Mouse (Mus musculus): ENCODE measurements around the gene Capn7.

The Capn7 gene

DNA sequence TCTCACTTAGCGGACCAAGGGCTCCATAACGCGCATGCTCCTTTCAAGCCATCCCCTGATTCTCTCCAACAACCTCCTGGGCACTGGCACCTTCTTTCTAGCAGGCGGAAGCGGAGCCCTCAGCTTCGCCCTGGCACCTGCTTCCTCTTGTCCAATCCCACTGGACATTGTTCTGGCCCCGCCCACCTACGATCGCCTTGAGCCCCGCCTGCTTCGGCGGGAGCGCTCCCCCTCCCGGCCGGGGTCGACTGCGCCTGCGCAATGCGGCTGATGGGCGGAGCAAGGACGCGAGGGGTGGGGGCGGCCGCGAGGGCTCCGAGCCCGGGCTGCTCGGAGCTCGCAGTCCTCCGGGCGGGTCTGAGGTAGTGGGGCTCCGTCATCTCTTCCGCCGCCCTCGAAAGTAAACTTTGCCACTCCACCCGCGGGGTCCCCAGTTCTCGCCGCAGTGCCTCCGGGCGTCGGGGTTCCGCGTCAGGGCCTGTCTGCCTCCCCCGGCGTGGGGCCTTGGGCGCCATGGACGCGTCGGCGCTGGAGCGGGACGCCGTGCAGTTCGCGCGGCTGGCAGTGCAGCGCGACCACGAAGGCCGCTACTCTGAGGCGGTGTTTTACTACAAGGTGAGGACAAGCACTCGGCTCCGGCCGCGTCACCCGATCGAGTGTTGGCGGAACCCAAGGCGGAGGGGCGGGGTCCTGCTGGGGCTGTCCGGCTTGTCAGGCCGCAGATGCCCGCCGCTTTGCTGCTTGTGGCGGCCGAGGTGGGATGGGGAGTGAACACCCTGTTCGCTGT, at the start of gene Capn7:
Gene Capn7 (plus strand): TSS at position 270 of the 787 bp plus-strand sequence.
- CTCF ChIA-PET = interaction anchor here in 3 of 4 experiments (0.5 to 3.6 kb wide), 7 partner anchors 11 to 136 kb away, joined by 3 to 16 read pairs (median 4); partner anchors contain the start of gene Dnah1 (in 1 of the 3)
- POLR2A ChIA-PET = interaction anchor here (0.5 to 2.0 kb wide), 19 partner anchors 11 to 305 kb away, joined by 3 to 10 read pairs (median 3); partner anchors contain the start of genes Dnah1 (in 2 of the 4), Btd (in 1 of the 4), Gm49387 (in 1 of the 4) and Hacl1 (in 1 of the 4)

DNA sequence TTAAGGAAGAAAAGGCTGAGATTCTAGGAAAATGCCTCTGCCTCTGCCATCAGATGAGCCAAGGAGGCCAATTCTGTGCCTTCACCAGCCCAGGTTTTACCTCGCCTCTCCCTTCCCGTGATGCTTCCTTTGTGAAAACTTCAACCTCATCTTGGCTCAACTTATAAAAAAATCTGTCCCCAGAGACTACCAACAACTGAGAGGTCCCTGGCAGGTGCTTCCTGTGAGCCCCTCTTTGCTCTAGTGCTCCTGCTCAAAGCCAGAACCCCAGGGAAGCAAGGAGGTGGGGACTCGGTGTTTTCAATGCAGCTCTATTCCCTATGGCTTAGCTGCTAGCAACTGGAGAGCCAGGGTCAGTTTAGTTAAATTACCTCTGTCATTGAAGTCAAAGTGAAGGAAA, 23.2 kb upstream of the Capn7 start:
- CTCF ChIA-PET = no interaction called here
- POLR2A ChIA-PET = no interaction called here

DNA sequence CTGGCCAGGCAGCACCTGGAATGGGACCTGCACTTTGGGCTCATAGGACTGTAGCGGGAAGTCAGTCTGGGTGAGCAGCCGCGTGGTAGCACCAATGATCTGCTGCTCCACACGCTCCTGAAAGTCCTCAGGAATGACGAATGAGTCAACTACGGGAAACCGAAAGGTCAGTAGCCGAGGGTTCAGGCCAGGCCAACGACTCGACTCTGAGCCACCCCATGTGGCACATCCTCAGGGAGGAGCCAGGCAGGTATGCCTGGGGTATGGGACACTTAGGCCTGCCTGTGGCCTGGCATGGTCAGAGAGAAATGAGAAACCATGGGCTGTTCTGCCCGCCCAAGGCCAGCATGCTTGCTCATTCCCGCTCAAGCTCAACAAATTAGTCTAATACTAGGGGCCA, 19.8 kb upstream of the Capn7 start:
- ChIA-PET CTCF (interaction anchor here in 1 of 4 experiments (1.1 kb wide), 1 partner anchor 8 kb away, joined by 3 read pairs; no protein-coding TSS in a partner anchor), POLR2A (no interaction called here)

DNA sequence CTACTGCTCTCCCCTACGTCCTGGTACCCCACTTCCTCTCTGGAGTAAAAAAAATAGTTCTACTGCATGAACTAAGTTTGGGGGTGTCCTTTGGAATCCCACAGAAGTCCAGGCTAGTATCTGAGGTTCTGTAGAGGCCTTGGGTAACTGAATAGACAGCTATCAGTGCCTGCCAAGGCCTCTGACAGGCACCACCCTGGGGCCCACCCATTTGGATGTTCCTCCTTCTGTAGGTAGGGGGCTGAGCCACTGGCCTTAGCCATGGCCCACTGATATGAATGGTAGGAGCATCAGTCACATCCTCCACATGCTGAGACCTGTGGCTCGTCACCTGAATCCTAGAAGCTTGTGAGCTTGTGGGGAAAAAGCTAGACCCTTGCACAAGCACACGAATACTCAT, 18.7 kb upstream of the Capn7 start:
- ChIA-PET CTCF (interaction anchor here in 2 of 4 experiments (0.6 kb wide), 2 partner anchors 155 to 552 kb away, joined by 3 to 4 read pairs; no protein-coding TSS in a partner anchor), POLR2A (interaction anchor here in 1 of 4 experiments (0.5 kb wide), 1 partner anchor 23 kb away, joined by 3 read pairs; no protein-coding TSS in a partner anchor)

DNA sequence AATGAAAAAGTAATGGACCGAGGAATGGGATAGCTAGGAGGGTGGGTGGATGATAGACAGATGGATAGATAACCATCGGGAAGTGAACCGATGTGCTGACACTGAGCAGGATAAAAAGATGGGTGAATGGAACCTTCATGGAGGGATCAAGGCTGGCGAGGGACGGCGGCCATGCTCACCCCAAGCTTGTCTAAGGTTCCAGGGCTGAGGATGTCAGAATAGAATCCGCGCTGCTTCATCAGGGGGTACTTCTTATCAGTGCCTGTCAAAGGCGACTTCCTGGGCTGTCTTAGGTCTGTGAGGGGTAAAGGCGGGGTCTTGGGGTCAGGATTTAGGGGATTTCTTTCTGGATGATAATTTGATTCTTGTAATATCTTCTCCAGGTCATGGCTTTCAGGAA, 16.9 kb upstream of the Capn7 start:
- CTCF ChIA-PET = interaction anchor here in 1 of 4 experiments (1.0 kb wide), 1 partner anchor 10 kb away, joined by 3 read pairs; no protein-coding TSS in a partner anchor

DNA sequence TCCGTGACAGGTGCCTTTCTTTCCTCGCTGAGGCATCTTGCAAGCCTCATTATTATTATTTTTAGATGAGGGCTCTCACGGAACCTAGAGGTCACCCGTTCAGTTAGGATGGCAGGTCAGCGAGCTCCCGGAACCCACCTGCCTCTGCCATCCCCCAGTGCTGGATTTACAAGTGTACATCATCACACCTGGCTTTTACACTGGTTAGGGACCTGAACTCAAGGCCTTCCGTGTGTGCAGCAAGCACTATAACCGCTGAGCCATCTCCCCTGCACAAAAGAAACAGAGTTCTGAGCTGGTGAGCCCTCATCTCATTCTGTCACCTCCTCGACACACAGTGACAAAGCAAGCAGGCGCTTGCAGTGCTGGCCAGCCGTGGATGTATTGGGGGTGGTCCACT, 15.3 kb upstream of the Capn7 start:
- ChIA-PET POLR2A (interaction anchor here in 1 of 4 experiments (1.2 kb wide), 1 partner anchor 15 kb away, joined by 3 read pairs; the partner anchor contains the start of gene Capn7), CTCF (no interaction called here)

More for the DNA sequence above, 16.9 kb upstream of the Capn7 start:
- POLR2A ChIA-PET = no interaction called here

DNA sequence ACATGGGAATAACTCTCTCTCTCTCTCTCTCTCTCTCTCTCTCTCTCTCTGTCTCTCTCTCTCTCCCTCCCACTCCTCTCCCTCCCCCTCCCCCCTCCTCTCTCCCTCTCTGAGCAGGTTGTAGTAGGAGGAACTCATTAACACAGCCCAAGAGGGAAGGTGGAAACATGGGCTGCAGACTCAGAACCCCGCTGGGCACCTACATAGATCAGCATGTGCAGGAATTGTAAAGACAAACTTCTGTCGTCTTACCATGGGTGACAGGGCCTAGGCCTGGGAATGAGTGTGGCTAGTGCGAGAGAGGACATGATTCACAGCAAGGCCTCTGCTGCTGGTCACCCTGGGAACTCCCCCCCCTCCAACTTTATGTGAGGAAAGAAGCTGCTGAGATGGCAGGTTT, 14.2 kb upstream of the Capn7 start:
- POLR2A ChIA-PET = interaction anchor here in 1 of 4 experiments (1.2 kb wide), 1 partner anchor 14 kb away, joined by 3 read pairs; the partner anchor contains the start of gene Capn7
- CTCF ChIA-PET = no interaction called here

DNA sequence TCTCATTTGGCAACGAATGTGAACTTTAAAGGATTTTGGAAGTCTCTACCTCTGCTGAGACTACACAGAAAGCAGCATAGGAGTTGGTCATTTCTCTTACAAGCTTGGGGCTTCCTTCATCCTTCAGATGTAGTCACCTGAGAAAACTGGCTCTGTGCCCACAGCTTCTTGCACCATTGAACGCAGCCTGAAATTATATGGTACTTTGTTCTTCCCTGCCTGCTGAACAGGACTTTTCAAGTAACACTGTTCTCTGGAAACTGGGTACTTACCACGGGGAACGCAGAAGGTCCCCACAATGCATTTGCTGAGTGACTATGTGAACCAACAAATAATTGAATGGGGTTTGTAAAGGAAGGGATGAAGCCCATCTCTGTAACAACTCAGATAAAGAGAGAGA, 13.2 kb upstream of the Capn7 start:
- ChIA-PET CTCF (interaction anchor here in 3 of 4 experiments (1.4 to 3.6 kb wide), 4 partner anchors 12 to 132 kb away, joined by 5 to 16 read pairs (median 6); partner anchors contain the start of gene Capn7 (in 1 of the 3)), POLR2A (interaction anchor here in 1 of 4 experiments (0.5 to 2.0 kb wide), 3 partner anchors 13 to 153 kb away, joined by 4 to 10 read pairs (median 4); partner anchors contain the start of gene Capn7)

DNA sequence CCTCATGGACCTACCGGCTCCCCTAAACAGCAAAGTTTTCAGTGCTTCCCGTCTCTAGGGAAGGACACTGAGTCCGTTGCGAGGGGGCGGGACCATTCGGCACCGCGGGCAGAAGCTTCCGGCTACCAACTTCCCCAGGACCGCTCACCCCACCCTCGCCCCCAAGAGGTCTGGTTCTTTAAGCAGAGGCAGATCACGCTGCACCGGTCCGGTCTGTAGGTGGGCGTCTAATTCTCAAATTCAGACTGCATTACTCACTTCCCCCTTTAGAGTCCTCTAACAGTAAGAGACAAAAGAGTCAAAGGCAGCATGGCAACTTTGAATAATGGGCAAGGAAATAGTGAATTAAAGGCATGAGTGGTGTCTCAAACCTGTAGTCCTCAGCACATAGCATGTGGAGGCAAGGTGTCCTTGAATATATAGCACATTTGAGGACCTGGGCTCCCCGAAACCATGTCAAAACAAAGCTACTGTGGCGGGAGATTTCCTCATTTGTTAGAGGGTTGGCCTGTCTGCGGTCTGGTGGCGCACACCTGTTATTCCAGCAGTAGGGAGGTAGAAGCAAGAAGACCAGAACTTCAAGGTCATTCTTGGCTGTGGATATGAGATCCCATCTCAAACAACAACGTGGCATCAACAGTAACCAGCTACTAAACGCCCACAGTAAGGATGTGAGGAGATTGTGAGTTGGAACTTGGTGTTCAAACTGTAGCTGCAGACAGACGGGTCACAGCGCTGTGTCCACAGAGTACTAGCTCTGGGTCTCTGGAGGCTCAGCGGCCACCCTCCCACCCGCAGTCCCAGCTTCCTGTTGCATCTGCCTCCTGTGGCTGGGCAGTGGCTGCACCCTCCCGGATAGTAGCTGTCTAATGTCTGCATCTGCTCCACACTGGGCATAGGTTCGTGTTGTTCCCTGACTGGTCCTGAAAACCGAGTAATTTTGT, 12.3 kb upstream of the Capn7 start, which contains the start of gene Dnah1:
Gene Dnah1 (minus strand): TSS at position 48 of the 944 bp plus-strand sequence.
- ChIA-PET POLR2A (interaction anchor here in 3 of 4 experiments (0.5 to 2.0 kb wide), 8 partner anchors 11 to 1549 kb away, joined by 3 to 10 read pairs (median 4); partner anchors contain the start of gene Capn7 (in 2 of the 3)), CTCF (interaction anchor here (0.6 to 3.6 kb wide), 23 partner anchors 8 to 1871 kb away, joined by 3 to 16 read pairs (median 3); partner anchors contain the start of gene Capn7 (in 1 of the 4))

DNA sequence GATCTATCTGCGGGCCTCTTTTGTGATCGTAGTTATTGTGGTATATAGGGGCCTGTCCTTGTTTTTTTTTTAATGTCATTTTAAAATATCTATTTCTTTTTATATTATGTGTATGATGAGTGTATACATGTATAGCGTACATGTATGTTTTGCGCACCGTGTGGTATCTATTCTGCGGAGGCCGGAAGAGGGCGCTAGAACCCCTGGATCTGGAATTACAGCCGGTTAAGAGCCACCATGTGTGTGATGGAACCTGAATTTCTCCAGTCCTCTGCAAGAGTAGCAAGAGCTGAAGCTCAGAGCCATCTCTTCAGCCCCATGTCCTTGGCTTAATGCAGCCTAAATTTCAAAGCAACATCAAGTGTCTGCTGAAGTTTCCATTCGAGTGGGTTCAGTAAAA, 11.6 kb upstream of the Capn7 start:
- POLR2A ChIA-PET = interaction anchor here in 2 of 4 experiments (0.7 to 2.0 kb wide), 7 partner anchors 10 to 1548 kb away, joined by 3 to 10 read pairs (median 4); partner anchors contain the start of gene Capn7 (in 2 of the 2)
- CTCF ChIA-PET = interaction anchor here in 3 of 4 experiments (0.5 to 3.6 kb wide), 19 partner anchors 8 to 750 kb away, joined by 3 to 16 read pairs (median 3); partner anchors contain the start of gene Capn7 (in 2 of the 3)

DNA sequence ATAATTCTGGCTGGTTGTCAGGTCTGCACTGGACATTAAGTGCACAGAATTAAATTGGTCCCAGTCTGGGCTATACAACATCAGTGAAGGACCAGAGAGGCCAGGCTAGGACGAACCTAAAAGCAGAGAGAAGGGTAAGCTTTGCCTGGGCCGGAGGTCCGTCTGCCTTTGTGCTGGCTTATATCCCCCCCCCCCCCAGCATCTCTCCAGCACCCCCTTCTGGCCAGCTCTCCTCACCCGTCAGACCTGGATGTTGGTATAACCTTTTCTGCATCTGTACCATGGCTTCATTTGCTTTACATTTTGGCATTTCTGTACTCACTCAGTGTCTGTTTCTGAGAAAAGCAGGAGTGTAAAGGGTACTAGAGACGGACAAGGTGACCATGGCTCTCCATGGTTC, 10.9 kb upstream of the Capn7 start:
- ChIA-PET POLR2A (interaction anchor here in 3 of 4 experiments (0.6 to 1.4 kb wide), 3 partner anchors 11 to 39 kb away, joined by 4 to 6 read pairs (median 4); partner anchors contain the start of gene Capn7 (in 1 of the 3)), CTCF (interaction anchor here in 3 of 4 experiments (0.5 to 3.6 kb wide), 11 partner anchors 10 to 329 kb away, joined by 3 to 16 read pairs (median 3); partner anchors contain the start of gene Capn7 (in 2 of the 3))

DNA sequence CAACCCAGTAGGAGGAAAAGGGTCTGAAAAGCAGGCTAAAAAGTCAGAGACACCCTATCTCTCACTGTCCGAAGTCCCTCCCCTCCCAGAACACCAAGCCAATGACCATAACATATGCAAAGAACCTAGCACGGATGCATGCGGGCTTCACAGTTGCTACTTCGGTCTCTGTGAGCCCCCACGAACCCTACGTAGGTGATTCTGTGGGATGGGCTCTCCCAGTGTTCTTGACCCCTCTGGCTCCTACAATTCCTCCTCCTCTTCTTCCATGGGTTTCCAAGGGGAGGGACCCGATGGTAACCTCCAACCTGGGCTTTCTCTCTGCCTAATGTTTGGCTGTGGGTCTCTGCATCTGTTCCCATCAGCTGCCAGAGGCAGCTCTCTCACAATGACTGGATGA, 9.7 kb upstream of the Capn7 start:
- ChIA-PET POLR2A (interaction anchor here in 1 of 4 experiments (0.6 kb wide), 1 partner anchor 8 kb away, joined by 3 read pairs; no protein-coding TSS in a partner anchor), CTCF (interaction anchor here in 1 of 4 experiments (0.5 kb wide), 1 partner anchor 90 kb away, joined by 5 read pairs; no protein-coding TSS in a partner anchor)

DNA sequence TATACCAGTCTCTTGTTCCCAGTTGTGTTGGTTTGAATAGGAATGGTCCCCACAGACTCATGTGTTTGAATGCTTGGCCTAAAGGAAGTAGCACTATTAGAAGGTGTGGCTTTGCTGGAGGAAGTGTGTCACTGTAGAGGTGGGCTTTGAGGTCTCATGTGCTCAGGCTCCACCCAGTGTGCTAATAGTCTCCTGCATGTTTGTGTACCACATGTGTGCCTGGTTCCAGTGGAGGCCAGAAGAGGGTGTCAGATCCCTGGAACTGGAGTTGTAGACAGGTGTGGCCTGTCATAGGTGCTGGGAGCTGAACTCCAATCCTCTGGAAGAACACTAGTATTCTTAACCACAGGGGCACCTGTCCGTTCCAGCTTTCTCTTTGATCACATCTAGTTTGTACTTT, 9.2 kb upstream of the Capn7 start:
- CTCF ChIA-PET = interaction anchor here in 1 of 4 experiments (0.5 kb wide), 1 partner anchor 91 kb away, joined by 5 read pairs; no protein-coding TSS in a partner anchor
- POLR2A ChIA-PET = interaction anchor here in 1 of 4 experiments (0.6 kb wide), 1 partner anchor 8 kb away, joined by 3 read pairs; no protein-coding TSS in a partner anchor

DNA sequence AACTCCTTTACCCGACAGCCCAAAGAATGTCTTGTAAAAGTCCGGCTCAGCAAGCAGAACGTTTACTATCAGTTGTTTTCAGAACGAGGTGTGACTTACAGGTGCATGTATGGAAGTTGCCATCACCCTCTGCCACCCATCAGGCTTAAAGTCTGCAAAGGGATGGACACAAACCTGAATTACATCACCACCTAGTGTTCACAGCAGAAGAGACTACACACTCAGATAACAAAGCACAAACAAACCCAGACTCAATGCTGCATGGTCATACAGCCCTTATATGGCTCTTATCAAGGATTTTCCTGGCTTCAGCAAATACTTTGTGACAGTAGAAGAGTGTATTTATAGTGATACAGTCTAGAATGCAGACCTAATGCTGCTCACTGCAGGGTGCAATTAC, 8.8 kb upstream of the Capn7 start:
- POLR2A ChIA-PET = no interaction called here
- CTCF ChIA-PET = no interaction called here

DNA sequence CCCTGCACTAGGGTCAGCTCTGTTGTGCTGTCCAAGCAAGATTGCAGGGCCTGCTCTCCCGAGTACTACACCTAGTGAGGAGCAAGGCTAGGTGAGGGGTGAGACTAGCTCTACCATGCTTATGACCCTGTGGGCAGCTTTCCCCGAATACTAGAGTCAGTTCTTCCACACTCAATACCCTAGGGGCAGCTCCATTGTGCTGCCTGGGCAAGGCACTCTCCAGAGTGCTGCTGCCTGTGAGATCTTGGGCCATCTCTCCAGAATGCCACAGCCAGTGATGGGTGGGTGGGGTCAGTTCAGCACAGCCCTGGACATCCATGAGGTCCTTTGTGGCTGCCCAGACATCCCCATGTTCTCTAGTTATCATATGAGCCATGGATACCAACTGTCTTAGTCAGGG, 6.7 kb upstream of the Capn7 start:
- ChIA-PET CTCF (interaction anchor here in 3 of 4 experiments (0.6 to 1.2 kb wide), 3 partner anchors 11 to 57 kb away, joined by 3 to 6 read pairs (median 3); no protein-coding TSS in a partner anchor), POLR2A (interaction anchor here in 1 of 4 experiments (0.7 kb wide), 1 partner anchor 147 kb away, joined by 6 read pairs; no protein-coding TSS in a partner anchor)

DNA sequence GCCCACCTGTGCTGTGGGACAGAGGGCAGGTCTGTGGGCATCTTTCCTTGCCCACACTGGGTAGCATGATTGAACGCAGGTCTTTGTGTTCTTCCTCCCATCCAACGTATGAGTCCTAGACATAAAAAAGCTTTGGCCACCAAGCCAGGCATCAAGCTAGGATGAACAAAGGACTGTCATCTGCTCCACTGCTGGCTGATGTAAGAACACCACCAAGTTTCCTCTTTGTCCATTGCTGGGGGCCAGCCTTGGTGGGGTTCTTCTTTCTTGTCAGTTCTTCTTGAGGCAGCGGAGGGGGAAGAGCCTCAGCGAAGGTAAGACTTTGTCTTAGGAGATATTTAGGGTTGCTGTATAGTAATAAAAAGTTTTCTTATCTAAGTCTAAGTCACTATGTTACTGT, 5.5 kb upstream of the Capn7 start:
- ChIA-PET POLR2A (no interaction called here), CTCF (interaction anchor here in 2 of 4 experiments (0.6 to 0.9 kb wide), 2 partner anchors 26 to 142 kb away, joined by 8 read pairs; no protein-coding TSS in a partner anchor)

DNA sequence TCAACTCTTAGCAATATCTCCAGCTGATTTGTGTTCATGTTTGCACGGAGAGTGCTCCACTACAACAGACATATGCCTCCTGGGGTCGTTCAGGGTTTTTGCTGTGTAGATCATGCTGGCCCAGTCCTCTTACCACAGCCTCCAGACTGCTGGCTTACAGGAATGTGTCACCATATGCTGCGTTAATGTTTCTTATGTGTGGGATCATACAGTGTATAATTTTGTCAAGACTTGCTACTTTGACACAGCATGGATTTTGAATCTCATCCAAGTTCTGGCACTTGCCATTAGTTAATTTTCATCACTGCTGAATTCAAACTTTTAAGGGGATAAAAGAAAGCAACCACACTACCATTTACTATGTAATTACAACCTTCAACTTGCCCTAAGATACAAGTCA, 673 bp upstream of the Capn7 start:
- CTCF ChIA-PET = interaction anchor here in 3 of 4 experiments (0.5 to 3.6 kb wide), 6 partner anchors 10 to 137 kb away, joined by 3 to 16 read pairs (median 4); partner anchors contain the start of gene Dnah1 (in 1 of the 3)
- POLR2A ChIA-PET = interaction anchor here in 3 of 4 experiments (0.5 to 2.0 kb wide), 16 partner anchors 10 to 305 kb away, joined by 3 to 10 read pairs (median 3); partner anchors contain the start of genes Dnah1 (in 2 of the 3), Btd (in 1 of the 3), Gm49387 (in 1 of the 3) and Hacl1 (in 1 of the 3)
